Mouse (Mus musculus): ENCODE data around the gene Fer.

Fer gene

DNA sequence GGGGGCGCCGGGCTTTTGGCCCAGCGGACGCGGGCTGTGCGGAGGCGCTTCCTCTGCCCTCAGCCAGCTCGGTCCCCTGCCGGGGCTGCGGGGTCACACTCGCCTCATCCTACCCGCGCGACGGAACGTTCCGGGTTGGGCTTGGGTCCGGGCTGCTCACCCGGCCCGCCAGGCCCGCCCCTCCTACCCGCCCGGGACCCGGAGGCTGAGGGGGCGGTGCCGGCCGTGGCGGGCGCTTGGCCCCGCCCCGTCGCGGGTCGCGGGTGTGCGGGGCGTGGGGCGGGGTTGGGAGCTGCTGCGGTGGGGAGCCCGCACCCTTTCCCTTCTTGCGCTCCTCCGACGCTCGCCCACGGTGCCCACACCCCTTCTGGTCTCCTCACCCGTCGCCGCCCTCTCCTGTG lies 1.3 kb downstream of the Fer start:
- peak; percentile 77 for DNase-seq (ENCODE audit: inconsistent ontology term)

DNA sequence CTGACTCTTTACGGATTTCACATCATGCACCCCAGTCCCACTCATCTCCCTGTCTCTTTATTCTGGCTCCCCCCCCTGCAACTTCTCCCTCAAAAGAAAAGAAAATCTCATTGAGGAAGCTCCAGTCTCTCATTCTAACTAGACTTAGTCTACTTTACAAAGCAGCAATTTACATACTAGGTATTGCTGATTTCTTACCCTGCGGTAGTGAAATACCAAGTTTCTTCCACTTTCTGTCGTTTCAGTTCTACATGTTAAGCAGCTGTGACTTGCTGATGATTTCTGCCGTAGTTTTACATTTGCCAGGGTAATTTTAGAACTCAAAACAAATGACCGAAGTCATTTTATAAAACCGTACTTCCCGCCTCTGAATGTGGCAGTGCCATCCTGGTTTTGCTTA lies 8.9 kb downstream of the Fer start:
- DNase-seq (ENCODE audit: inconsistent ontology term) = no peak

DNA sequence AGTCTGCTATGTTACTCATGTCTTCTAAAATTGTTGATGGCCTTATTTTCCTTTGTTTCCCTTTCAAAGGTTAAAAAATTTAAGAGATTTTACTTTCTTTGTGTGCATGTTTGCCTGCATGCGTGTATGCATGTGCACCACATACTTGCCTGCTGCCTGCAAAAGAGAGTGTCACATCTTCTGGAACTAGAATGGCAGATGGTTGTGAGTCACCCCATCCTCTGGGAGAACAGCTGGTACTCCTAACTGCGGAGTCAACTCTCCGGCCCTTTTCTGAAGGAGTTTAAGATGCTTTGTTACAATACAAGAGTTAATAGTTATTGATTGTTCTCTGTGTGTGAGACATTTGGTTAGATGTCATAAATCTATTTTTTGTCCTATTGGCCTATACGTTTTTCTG lies 16.0 kb downstream of the Fer start:
- DNase-seq (ENCODE audit: inconsistent ontology term) = no peak

DNA sequence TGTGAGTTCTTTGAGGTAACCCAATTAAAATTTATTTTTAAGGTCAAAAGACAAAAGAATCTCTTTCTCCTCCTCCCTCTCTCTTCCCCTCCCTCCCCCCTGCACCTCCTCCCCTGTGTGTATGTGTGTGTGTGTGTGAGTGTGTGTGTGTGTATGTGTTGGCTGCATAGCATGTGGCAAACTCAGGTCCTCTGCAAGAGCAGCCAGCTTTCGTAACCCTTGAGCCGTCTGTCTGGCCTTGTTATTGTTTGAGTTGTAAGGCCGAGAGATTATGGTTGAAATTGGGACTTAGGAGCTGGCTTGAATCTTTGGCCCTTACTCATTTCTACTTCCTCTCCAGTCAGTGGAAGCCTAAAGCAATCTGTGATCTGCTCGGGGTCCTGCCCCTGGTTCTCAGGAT lies 17.1 kb downstream of the Fer start:
- DNase-seq (ENCODE audit: inconsistent ontology term) = no peak

DNA sequence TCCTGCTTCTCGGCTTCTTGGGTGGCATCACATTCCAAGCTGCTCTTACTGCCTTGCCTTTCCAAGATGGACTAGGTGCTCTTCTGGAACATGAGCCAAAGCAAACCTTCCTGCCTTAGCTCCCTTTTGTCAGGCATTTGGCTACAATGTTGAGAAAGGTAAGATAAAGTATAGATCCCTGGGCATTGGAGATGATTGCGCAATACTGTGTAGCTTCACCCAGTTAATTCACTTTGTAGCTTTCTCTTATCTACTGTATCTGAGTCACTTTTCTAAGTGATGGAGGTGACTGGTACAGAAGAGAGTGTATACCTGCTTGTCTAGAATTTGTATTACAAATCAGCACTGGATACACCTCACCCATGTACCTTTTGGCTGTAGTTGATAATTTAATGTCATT lies 24.1 kb downstream of the Fer start:
- DNase-seq (ENCODE audit: inconsistent ontology term) = no peak

DNA sequence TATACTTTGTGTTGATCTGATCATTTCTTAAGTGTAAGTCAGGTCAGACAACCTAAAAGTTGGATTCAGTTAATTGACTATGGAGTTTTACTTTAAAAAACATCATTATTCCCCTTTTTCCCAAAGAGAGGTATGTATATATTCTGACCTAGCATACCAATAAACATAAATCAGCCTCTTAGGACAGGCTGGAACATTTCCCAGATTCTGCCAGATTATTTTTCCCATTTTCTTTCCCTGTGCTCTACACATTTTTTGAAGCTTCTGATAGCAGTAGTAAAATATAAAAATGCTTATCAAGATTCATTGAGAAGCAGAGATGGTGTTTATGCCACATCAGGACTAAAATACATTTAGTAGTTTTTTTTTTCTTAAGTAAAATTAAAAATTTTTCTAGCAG lies 27.7 kb downstream of the Fer start:
- DNase-seq (ENCODE audit: inconsistent ontology term) = no peak

DNA sequence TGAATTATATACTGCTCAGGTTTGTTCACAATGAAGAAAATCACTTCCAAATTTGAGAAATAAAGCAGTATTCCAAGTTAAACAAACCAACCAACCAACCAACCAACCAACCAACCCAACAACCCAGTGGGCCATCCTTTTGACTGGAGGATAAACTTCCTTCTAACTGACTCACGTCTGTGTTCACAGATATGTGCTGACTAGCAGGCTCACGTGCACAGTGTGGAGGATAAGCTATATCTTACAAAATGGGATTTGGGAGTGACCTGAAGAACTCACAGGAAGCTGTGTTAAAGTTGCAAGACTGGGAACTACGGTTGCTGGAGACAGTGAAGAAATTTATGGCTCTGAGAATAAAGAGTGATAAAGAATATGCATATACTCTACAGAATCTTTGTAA lies 33.0 kb downstream of the Fer start:
- no peak for DNase-seq (ENCODE audit: inconsistent ontology term)

DNA sequence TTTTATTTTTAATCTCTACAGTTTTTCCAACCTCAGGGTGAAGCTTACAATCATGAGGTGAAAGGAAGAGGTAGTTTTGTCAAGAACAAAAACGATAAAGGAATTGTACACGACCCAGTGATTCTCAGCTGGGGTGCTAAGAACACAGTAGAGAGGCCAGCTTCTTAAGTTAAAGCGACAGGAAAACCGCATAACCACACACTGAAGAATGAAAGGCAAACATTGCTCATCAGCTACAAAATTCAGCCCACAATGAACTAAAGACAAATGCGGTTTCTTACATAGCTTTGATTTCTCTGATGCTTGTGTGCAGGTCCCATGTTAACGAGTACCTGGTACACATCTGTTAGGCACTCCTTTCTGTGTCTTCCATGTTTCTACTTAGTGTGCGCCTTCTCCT lies 34.2 kb downstream of the Fer start:
- DNase-seq (ENCODE audit: inconsistent ontology term) = peak; percentile 49

DNA sequence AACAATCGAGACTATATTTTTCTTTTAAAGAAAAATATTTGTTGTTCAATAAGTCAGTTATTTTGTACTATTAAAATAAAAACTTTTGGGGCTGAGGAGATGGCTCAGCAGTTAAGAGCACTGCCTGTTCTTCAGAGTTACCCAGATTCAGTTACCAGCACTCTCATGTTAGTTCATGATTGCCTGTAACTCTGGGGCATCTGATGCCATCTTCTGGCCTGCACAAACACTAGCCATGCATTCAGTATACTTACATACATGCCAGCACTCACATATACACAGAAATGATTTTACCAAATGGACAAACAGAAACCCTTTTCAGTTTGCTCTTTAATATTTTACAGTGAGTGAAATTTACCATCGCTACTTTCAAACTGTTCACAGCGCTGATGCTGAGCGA lies 46.4 kb downstream of the Fer start:
- DNase-seq (ENCODE audit: inconsistent ontology term) = no peak

DNA sequence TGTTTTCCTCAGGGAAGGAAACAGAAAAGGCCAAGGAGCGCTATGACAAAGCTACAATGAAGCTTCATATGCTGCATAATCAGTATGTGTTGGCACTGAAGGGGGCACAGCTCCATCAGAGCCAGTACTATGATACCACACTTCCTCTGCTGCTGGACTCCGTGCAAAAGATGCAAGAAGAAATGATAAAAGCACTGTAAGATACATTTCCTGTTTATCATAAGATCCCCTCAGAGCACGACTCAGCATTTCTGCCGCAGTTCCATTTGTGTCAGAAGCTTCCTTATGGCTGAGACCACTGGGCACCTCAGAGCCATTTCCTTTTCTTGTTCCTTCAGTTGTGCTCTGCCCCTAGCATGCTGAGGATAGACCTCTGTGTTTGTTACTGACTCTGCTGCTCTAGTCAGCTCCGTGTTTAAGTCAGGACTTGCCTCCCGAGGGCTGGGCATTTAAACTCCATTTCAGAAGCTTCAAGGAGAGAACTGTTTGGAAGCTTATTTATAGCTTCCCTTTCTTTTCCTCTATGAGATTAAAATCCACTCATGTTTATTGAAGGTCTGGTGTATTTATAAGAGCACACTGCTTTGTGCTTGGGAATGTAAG lies 58.8 kb downstream of the Fer start:
- no peak for DNase-seq (ENCODE audit: inconsistent ontology term)

DNA sequence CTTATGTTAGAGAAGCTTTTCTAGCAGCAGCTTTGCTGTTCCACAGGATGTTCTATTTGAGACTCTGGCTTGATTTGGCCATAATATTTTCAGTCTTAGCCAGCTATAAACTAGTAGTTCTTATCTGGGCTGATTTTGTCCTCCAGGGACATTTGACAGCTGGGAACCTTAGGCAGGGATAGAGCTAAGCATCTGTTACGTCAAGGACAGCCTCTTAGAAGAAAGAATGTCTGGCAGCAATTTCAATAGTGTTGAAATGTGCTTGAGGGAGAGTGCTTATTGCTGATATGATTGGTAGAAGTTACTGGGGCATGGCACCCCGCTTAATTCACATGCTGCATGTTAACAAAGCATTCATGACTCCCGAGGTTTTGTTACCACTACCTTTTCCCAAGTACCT lies 62.7 kb downstream of the Fer start:
- no peak for DNase-seq (ENCODE audit: inconsistent ontology term)

DNA sequence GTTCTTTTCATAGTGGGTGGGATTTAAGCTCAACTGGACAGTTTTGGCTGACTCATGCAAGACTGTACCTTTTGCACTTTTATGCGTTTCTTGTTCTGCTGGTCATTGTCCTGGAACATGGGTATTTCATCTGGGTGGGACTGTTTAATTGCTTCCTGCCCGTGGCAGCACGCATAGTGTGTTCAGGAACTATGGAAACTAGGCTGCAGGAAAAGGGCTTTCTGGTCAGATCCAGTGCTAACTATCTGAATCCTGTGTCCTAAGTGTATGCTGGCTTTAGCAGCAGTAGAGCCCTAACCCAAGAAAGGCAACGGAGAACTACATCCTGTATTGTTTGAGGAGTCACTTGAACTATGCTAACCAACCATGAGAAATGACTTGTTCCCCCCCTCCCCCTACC lies 67.8 kb downstream of the Fer start:
- no peak for DNase-seq (ENCODE audit: inconsistent ontology term)

DNA sequence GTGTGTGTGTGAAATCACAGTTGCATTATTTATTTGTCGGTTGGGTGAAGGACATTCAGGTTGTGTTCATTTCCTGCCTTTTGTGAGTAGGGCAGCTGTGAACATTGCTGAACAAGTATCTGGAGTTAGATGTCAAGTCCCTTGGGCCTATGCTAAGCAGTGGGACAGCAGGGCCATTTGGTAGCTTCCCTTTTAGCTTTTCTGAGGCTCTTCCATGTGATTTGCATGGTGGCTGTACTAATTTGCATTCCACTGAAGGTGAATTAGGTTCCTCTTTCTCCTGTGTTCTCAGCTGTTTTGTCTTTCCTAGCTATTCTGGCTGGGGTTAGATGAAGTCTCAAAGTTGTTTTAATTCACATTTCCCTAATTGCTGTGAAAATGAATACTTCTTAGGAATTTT lies 68.7 kb downstream of the Fer start:
- DNase-seq (ENCODE audit: inconsistent ontology term) = no peak

DNA sequence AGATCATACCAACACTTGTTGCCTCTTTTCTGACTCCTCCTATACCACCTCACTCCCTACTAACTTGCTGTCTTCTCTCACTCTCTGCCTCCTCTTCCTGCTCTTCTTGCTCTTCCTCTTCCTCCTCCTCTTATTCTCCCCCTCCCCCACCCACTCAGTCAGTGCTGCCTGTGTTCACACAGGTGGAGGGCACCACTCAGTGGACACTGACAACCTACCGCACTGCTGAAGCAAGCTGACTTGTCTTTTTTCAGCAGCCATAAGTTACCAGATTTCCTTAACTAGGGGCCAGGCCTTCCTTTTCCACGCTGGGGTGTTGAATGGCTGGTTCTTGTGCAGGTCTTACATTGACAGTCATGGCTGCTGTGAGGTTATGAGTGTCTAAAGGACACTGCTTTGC lies 72.5 kb downstream of the Fer start:
- DNase-seq (ENCODE audit: inconsistent ontology term) = no peak

DNA sequence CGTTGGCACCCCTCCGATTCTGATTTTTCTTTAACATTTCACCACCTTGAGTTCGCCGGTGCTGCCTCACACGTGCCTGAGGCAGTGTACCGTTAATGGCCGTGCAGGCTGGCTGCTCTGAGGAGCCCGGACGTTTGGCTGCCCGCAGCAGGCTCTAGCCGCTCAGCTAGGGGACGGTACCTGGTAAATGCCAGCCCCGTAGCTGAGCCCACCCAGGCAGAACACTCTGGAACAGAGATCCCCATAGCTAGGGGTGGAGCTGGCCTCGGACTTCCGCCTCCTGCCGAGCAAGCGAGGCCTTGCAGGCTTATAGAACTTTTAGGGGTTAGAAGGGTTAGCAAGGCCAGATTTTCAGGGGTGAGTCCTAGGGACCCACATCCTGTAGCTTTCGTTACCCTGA lies 75.0 kb downstream of the Fer start:
- DNase-seq (ENCODE audit: inconsistent ontology term) = peak; percentile 2

DNA sequence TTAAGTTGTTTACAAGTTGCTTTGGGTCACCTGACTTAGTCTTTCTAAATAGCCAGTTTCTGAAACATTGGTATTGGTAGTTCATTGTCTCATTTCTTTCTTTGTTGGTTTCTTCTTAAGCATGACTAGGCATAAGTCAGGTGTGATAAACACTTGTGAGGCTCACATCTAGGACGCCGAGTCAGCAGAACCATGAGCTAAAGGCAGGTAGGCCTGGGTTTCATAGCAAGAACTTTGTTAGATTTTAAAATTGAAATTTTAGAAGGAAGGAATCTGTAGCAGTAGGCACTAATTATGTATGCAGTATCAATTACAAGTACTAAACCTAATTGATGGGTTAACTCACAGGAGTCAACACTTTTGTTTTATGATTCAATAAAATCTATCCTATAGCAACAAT lies 83.9 kb downstream of the Fer start:
- no peak for DNase-seq (ENCODE audit: inconsistent ontology term)

DNA sequence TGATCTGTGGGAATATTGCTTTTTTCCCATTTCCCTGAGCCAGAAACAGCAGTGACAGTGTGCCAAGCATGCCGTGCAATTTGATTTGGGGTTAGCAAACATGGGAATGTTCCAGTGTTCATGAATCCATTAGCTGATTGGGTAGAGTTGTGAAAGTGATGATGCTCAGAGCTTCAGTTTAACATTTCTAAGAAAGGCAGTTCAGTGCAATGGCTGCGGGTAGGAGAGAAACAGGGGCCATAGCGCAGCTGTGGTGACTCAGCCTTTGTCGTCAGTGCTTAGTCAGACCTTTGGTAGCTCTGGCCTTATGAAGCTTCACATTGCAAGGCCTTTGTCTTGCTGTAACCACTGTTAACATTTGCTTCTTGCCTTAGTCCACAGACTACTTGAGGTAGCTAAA lies 85.9 kb downstream of the Fer start:
- peak; percentile 65 for DNase-seq (ENCODE audit: inconsistent ontology term)

DNA sequence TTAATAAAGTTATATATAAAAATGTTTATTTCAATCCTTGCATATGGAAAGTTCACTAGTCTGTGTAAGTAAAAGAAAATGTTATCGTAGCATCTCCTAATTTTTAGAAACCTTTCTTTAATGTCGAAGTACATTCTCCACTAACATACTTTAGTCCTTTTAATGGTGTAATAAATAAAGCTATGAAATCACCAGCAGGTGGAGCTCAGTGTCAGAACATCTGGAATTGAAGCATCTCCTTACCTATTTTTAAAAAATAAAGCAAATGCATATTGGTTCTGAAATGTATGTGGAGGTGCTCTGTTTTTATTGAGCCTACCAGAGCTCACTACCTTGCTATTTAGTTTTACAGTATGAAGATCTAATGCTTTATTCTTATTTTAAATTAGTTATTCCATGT lies 88.6 kb downstream of the Fer start:
- DNase-seq (ENCODE audit: inconsistent ontology term) = peak; percentile 4

DNA sequence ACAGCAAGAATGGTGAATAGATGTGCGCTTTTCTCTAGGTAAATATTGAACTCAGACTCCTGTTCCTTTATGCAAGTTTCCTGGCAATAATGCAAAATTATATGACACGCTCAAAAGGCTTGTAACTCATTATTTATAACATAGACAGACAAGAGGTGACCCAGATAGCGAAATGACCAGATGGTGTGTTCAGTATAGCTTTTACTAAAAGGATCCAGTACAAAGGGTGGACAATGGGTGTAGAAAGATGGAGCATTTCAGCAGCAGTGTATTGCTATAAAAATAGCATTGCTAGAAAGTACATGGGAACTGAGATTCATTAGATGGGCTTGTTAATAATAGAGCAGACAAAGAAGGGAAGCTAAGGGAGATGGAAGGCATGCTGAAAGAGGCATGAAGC lies 104.2 kb downstream of the Fer start:
- DNase-seq (ENCODE audit: inconsistent ontology term) = peak; percentile 10

DNA sequence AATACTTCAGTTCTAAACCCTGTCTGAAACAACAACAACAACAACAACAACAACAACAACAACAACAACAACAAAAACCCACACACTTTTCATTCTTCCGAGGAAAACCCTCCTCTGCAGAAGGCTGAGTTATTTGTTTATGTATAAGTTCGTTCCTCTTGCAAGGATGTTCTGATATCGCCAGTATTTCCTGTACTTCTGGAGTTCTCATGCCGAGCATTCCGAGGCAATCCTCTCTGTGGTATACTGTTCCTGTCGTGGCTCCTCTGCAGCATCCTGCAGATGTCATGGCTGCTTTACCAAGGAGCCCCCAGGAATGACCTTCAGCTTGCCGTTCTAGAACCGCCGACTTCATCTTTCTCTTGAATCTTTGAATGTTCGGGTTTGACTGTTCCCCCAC lies 106.6 kb downstream of the Fer start:
- no peak for DNase-seq (ENCODE audit: inconsistent ontology term)

DNA sequence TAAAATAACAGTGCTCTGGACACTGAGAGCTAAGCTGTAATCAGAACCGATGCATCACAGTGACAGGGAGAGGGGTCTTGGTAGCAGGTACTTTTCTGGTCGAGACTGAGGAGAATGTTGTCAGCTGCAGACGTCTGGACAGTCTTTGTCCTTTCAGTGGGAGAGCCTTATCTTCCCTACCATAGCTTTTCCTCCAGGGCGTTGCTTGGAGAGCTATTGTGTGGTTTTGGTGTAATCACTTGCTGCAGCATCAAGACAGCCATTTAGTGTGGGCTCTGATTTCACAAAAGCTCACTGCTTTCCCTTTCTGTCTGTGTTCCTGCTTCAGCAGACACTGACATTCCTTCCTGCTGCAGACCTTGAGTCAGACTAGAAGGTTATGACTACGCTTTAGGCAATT lies 107.4 kb downstream of the Fer start:
- DNase-seq (ENCODE audit: inconsistent ontology term) = peak; percentile 65

DNA sequence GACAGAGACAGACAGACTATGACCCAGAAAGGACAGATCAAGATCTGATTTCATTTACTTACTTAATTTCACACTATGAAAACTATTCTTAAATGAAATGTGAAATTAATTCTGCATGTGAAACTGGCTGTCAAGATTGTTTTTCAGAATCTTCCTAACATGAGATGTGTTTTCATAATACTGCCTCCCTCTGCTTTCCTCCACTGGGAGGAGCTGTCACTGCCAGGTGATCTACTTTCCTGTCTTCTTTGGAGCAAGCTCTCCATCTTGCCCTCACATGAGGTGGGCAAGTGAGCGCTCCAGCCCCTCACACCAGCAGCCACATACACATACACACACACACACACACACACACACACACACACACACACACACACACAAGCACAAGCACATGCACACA lies 108.1 kb downstream of the Fer start:
- no peak for DNase-seq (ENCODE audit: inconsistent ontology term)

DNA sequence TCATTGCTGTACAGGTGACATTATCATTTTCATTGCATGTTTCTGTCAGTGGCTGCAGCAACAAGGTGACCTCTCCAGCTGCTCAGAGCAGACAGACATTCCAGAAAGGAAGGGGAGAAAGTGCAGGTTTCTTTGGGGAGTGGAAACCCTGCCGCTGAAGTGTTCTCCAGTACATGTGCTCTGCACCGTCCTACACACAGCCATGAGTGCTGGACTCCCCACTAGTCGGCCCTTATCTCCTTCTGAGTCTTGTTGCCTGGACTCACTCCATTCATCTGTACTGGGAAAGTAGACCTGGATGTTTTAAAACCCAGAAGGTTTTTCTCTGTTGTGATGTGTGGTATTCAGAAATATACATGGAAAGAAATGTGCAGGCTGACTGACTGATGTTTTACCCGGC lies 109.3 kb downstream of the Fer start:
- DNase-seq (ENCODE audit: inconsistent ontology term) = no peak

DNA sequence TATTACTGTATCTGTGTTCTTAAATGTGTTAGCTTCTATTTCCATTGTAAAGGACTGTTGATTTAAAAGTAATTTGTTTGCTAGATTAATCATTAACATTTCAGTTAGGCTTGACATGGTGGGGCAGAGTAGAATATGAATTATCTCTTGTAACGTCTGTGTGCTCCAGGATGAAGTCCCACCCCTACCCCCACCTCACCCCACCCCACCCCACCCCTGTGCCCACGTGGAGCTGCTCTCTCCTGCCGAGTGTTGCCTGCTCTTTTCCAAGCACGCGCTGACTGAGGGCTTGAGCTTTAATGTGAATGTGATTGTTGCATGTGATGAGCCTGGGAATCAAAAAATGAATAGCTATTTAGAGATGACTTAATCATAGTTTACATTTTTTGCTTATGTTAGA lies 110.9 kb downstream of the Fer start:
- DNase-seq (ENCODE audit: inconsistent ontology term) = no peak

DNA sequence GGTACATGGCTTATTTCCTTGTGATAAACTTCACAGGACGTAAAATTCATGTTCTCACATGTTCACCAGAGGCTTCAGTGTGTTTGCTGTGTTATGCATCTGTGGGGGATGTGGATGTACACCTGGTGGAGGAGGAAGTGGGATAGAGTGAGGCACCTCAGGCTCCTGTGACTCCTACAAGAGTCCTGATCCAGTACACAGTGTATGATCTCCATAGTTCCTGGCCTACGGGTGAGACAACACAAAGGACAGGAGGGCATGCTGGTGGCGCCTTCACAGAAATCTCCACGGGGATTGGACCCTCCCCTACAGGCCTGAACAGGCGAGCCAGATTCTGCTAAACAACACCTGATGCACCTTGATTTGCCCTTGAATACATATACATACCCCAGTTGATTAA lies 111.4 kb downstream of the Fer start:
- no peak for DNase-seq (ENCODE audit: inconsistent ontology term)

Measured in Muller cell, postnatal 12 days (primary cell).